Mouse (Mus musculus): ENCODE measurements around the gene Olfr344. TPM values are rescaled to one million over a fixed set of nuclear protein-coding genes. Genes with fewer than 3 reads are reported as not detected.

The Olfr344 gene
- not detected in 2 replicates for polyA plus RNA-seq (2012; rRNA removed)

DNA sequence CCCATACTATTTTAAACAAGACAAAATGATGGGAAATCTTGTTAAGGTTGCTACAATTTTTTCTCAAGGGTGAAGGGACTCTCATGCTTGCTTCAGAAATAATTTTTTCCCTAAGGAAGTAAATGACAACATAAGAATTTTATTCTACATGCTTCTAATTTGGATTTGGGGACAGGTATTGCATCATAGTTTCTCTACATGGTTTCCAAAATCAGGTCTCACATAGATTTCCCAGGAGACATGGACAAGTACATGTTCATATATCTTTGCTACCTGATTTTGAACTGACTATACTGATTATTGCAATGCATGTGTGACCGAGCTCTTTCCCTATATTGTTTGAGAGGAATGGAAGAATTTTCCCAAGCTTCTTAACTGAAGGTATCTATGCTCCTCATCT lies at the start of gene Olfr344:
TSS of gene Olfr344 (plus strand) at position 301 of the 400 bp plus-strand sequence.
- no peak for DNase-seq (ENCODE audit: low read depth)

DNA sequence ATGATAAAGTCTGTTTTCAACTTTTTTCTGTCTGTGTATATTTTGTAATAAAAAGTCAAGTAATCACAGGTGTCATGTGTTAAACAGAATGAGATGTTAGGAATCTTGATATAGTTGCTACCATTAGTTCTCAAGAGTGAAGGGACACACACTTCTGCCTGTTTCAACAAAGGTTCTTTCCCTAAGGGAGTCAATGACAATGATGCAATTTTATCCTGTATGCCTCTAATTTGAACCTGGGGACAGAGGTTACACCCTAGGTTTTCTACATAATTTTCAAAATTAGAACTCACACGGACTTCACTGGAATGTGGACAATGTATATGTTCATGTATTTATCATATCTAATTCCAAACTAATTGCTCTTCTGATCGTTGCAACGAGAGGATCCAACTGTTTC lies 41.8 kb upstream of the Olfr344 start, which contains the start of gene Olfr342:
TSS of gene Olfr342 (plus strand) at position 301 of the 400 bp plus-strand sequence.
- DNase-seq (ENCODE audit: low read depth), result no peak

DNA sequence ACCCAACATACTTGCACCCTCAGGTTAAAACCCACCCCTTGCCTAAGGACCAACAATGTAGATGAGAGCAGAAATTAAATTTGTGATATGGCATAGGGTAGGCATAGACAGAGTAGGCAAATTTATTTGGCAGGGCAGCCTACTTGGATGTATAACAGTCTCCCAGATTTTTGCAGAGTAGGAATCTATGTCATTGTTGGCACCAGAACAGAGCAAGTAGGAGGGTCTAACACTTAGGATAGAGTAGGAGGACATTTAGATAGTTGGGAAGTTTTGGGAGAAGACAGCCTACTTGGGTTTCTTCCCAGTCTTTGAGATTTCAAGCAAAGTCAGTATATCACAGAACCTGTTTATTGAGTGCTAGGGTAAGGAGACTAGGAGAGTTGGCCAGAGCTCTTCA lies 1.3 kb upstream of the Olfr344 start:
- no peak for DNase-seq (ENCODE audit: low read depth)

DNA sequence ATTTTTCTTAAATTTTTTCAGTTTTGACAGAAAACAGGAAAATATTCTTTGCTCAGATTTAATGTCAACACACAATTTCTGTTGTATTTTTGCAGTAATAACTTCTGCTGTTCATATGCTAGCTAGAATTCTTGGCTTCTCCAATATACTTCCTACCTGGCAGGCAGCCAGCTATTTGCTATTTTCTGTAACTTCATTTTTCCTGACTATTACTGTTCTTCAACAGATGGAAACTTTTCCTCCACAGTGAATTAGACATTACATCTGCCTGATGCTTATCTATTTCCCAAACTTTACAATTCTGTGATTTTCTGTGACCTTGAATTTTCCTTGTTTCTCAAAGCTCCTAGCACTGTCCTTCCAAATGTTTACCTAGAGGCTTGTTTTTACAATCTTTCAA lies 560 bp downstream of the Olfr344 start:
- no peak for DNase-seq (ENCODE audit: low read depth)

DNA sequence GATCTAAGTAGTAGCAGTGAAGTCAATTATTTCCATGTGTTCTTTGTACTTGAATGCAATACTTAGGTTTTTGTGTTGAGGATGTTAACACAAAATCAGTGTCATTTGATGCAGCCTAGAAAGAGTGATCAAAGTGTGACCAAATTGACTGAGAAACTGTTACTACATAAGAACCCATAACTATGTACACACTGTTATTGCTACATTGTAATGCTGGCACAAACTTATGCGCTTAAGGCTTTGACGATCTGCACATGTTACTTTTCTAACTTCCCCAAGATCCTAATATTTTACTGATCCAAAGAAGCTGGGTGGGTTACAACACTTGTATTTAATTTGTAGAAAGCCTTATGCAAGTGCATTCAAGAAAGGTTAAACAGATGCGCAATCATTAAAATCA lies 1.4 kb downstream of the Olfr344 start:
- DNase-seq (ENCODE audit: low read depth), result no peak

Other genes starting within 250 kb of the Olfr344 start
- not detected in 2 replicates for gene Olfr338, start 193.1 kb upstream of the Olfr344 start, polyA plus RNA-seq (2012; rRNA removed)
- not detected in 2 replicates for gene Olfr339, start 147.7 kb upstream of the Olfr344 start, polyA plus RNA-seq (2012; rRNA removed)
- gene Olfr340, start 114.1 kb upstream of the Olfr344 start, polyA plus RNA-seq (2012; rRNA removed), result not detected in 2 replicates
- gene Olfr341, start 84.2 kb upstream of the Olfr344 start, polyA plus RNA-seq (2012; rRNA removed), result not detected in 2 replicates
- gene Olfr342, start 41.7 kb upstream of the Olfr344 start, polyA plus RNA-seq (2012; rRNA removed), result not detected in 2 replicates
- not detected in 2 replicates for gene Olfr345, start 73.4 kb downstream of the Olfr344 start, polyA plus RNA-seq (2012; rRNA removed)
- gene Olfr346, start 119.1 kb downstream of the Olfr344 start, polyA plus RNA-seq (2012; rRNA removed), result not detected in 2 replicates
- gene Olfr347, start 165.2 kb downstream of the Olfr344 start, polyA plus RNA-seq (2012; rRNA removed), result not detected in 2 replicates
- gene Olfr348, start 217.6 kb downstream of the Olfr344 start, polyA plus RNA-seq (2012; rRNA removed), result not detected in 2 replicates
- gene Olfr50, start 223.9 kb downstream of the Olfr344 start, polyA plus RNA-seq (2012; rRNA removed), result not detected in 2 replicates

Data from gonadal fat pad, adult 2 months (tissue).